Mouse (Mus musculus) spleen, postnatal 4 days (tissue): Measurements from ENCODE around the gene Riox1.
A peak's percentile ranks its signal among the peaks of the same experiment; 100 is the strongest.
"Not testable (repeated sequence)": the region's sequence is repeated elsewhere in the genome, so short reads cannot be mapped to it uniquely, and the experiment has no call there.

Source experiments
- DNase-seq, 2 experiments: peaks; one replicate each; pipeline ENCODE4 v3.0.0; 2022; ENCODE audit warnings: low spot score in 2 of 2

Riox1 gene

GRCm38 (mm10) chr12:83949776-83950492, 474 bp upstream of the Riox1 start:
- no peak for DNase-seq

- peak; percentile 31 to 87 for DNase-seq
Observed at GRCm38 (mm10) chr12:83950840-83951701, 663 bp downstream of the Riox1 start.

- DNase-seq = no peak
Observed at GRCm38 (mm10) chr12:83951711-83952575, 1.5 kb downstream of the Riox1 start.

- no peak for DNase-seq
Observed at GRCm38 (mm10) chr12:83958278-83958677, 7.9 kb downstream of the Riox1 start.

GRCm38 (mm10) chr12:83965235-83965634, 14.8 kb downstream of the Riox1 start:
- DNase-seq = no peak

GRCm38 (mm10) chr12:83972117-83972516, 21.7 kb downstream of the Riox1 start:
- DNase-seq = no peak

GRCm38 (mm10) chr12:83978862-83979261, 28.5 kb downstream of the Riox1 start:
- no peak for DNase-seq

- DNase-seq = no peak
Observed at GRCm38 (mm10) chr12:83981615-83982014, 31.2 kb downstream of the Riox1 start.

GRCm38 (mm10) chr12:83984752-83985151, 34.3 kb downstream of the Riox1 start, which contains the start of gene Heatr4:
TSS of gene Heatr4 (minus strand) at chr12:83984852.
- DNase-seq = no peak

GRCm38 (mm10) chr12:83987242-83987582, 36.8 kb downstream of the Riox1 start:
- no peak for DNase-seq

- peak; percentile 73 to 85 for DNase-seq
Observed at GRCm38 (mm10) chr12:83987583-83988441, 37.4 kb downstream of the Riox1 start, which contains the start of gene Acot2. TSS of gene Acot2 (plus strand) at chr12:83987861.

GRCm38 (mm10) chr12:83988483-83988882, 38.1 kb downstream of the Riox1 start:
- DNase-seq = no peak

GRCm38 (mm10) chr12:83989378-83989777, 39.0 kb downstream of the Riox1 start:
- no peak for DNase-seq

- no peak for DNase-seq
Observed at GRCm38 (mm10) chr12:83997221-83997620, 46.8 kb downstream of the Riox1 start.

- no peak for DNase-seq
Observed at GRCm38 (mm10) chr12:83998341-83999107, 48.1 kb downstream of the Riox1 start.

GRCm38 (mm10) chr12:83999237-83999636, 48.8 kb downstream of the Riox1 start:
- DNase-seq = not testable (repeated sequence)

GRCm38 (mm10) chr12:84000418-84000817, 50.0 kb downstream of the Riox1 start:
- DNase-seq = no peak
